8 mouse cellular contexts compared by ENCODE assay signal in the genomic region with DNA sequence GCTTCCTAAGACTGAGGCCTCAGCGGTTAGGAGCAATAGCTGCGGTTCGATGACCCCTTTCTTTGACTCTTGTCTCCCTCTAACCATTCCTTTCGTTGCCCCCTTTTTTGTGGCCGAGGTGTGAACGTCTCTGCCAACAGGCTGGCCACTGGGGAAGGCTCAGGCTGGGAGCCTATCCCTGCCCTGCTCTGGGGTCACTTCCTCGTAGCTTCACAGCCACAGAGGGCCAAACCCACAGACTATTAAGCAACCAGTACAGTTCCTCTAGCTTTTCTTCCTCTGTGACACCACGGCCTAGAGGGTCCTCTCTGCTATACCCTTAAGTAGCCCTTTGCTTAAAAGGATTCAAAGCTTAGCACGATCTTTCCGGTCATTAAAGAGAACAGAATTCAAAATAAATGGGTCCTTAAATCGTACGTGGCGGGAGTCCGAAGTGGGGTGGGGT. TPM values are rescaled to one million over a fixed set of nuclear protein-coding genes. Genes with fewer than 3 reads are reported as not detected.
A peak's percentile ranks its signal among the peaks of the same experiment; 100 is the strongest.
DNase-seq lines count a peak whose midpoint lies in the region; ATAC-seq and TF ChIP-seq lines count a peak whose summit lies in the region.

No protein-coding gene starts in this region.

- no peak for TF ChIP-seq CTCF in lung, adult 2 months (IDR thresholded peaks at IDR 0.05; ENCODE audit: insufficient read depth, low read length)

- H3K9me3 ChIP-seq in embryonic facial prominence, embryonic 11.5 days (replicated peaks; ENCODE audit: control insufficient read depth, low read length) = no peaks in the 10 kb centered on the region
- H3K9me3 ChIP-seq in hindbrain, embryonic 13.5 days = no peaks in the 10 kb centered on the region
- no peaks in the 10 kb centered on the region for H3K9me3 ChIP-seq in neural tube, embryonic 15.5 days (replicated peaks)

- H3K4me3 ChIP-seq in embryonic facial prominence, embryonic 11.5 days (ENCODE audit: low read depth, low read length) = peak overlapping the region; percentile 92
- H3K4me3 ChIP-seq in hindbrain, embryonic 13.5 days = peak overlapping the region; percentile 87
- H3K4me3 ChIP-seq in lung, adult 2 months (replicated peaks; ENCODE audit: extremely low read depth, low read depth, low read length) = peak overlapping the region; percentile 61
- peak overlapping the region; percentile 94 for H3K4me3 ChIP-seq in neural tube, embryonic 15.5 days (replicated peaks)

- DNase-seq in retina, embryonic 14.5 days (ENCODE audit: low spot score) = peak; percentile 31
- DNase-seq in retina, postnatal 1 day = no peak
- DNase-seq in embryonic facial prominence, embryonic 11.5 days (ENCODE audit: low spot score) = no peak
- DNase-seq in lung, adult 2 months = peak; percentile 46
- no peak for DNase-seq in urinary bladder, postnatal 25 days (ENCODE audit: low spot score)
- DNase-seq in right cerebral cortex, postnatal 4 days = no peak

- no peak overlapping the region for H3K27ac ChIP-seq in embryonic facial prominence, embryonic 11.5 days (replicated peaks; ENCODE audit: low read depth, low read length)
- 0 out of 2 replicates have a peak overlapping the region, but pooled peaks have one; percentile 42 for H3K27ac ChIP-seq in hindbrain, embryonic 13.5 days
- H3K27ac ChIP-seq in neural tube, embryonic 15.5 days (replicated peaks) = peak overlapping the region; percentile 72

- WGBS in embryonic facial prominence, embryonic 11.5 days = 22% methylated on average over 14 of the region's 14 CpGs
- 15% methylated on average over 14 of the region's 14 CpGs for WGBS in hindbrain, embryonic 13.5 days
- WGBS in lung, adult 2 months = 14% methylated on average over 14 of the region's 14 CpGs
- 11% methylated on average over 14 of the region's 14 CpGs for WGBS in neural tube, embryonic 15.5 days

- no peak; the same call in 1 of the 2 replicates for TF ChIP-seq POLR2A in lung, adult 2 months (IDR thresholded peaks at IDR 0.05; ENCODE audit: borderline replicate concordance, extremely low read depth, low read depth, low read length)

- no peaks in the 10 kb centered on the region for H3K4me1 ChIP-seq in embryonic facial prominence, embryonic 11.5 days (ENCODE audit: control insufficient read depth, insufficient read depth, low read length)
- H3K4me1 ChIP-seq in hindbrain, embryonic 13.5 days (replicated peaks) = peaks cover 33% of the 10 kb centered on the region
- peaks cover 19% of the 10 kb centered on the region for H3K4me1 ChIP-seq in lung, adult 2 months (ENCODE audit: control insufficient read depth, insufficient read depth, low read length)
- peaks cover 46% of the 10 kb centered on the region for H3K4me1 ChIP-seq in neural tube, embryonic 15.5 days

- no peaks in the 10 kb centered on the region for H3K27me3 ChIP-seq in embryonic facial prominence, embryonic 11.5 days (ENCODE audit: control insufficient read depth, insufficient read depth, low read length)
- peaks cover 6% of the 10 kb centered on the region; the same call in 1 of the 2 replicates for H3K27me3 ChIP-seq in hindbrain, embryonic 13.5 days
- H3K27me3 ChIP-seq in neural tube, embryonic 15.5 days (replicated peaks) = 0 out of 2 replicates have a peak, but pooled peaks cover 2% of the 10 kb centered on the region

- no peaks in the 10 kb centered on the region for H3K36me3 ChIP-seq in embryonic facial prominence, embryonic 11.5 days (replicated peaks; ENCODE audit: control insufficient read depth, insufficient read depth, low read depth, low read length)
- H3K36me3 ChIP-seq in hindbrain, embryonic 13.5 days = no peaks in the 10 kb centered on the region
- H3K36me3 ChIP-seq in neural tube, embryonic 15.5 days = no peaks in the 10 kb centered on the region

- ATAC-seq in embryonic facial prominence, embryonic 11.5 days (replicated peaks; ENCODE audit: insufficient number of reproducible peaks, low FRiP score, low TSS enrichment, low read depth) = peak; percentile 24; the same call in 1 of the 2 replicates
- ATAC-seq in hindbrain, embryonic 13.5 days (ENCODE audit: low FRiP score) = peak; percentile 55
- peak; percentile 68 for ATAC-seq in neural tube, embryonic 15.5 days (ENCODE audit: low FRiP score)

- H3K9ac ChIP-seq in embryonic facial prominence, embryonic 11.5 days (replicated peaks; ENCODE audit: low read length) = peak overlapping the region; percentile 97
- peak overlapping the region; percentile 93 for H3K9ac ChIP-seq in hindbrain, embryonic 13.5 days
- peak overlapping the region; percentile 92 for H3K9ac ChIP-seq in neural tube, embryonic 15.5 days (replicated peaks)

- peak overlapping the region; percentile 93 for H3K4me2 ChIP-seq in embryonic facial prominence, embryonic 11.5 days (ENCODE audit: low read depth, low read length)
- H3K4me2 ChIP-seq in hindbrain, embryonic 13.5 days = peak overlapping the region; percentile 76
- H3K4me2 ChIP-seq in neural tube, embryonic 15.5 days = peak overlapping the region; percentile 77

RNA-seq across cellular contexts. Expression of gene Ifngr2, which starts 0.5 kb away (rescaled TPM):
- 40.4 and 41.4 TPM in 2 replicates for polyA plus RNA-seq in embryonic facial prominence, embryonic 11.5 days (2014; fragmentation: Nextera tagmentation; extraction: Ambion mirVana)
- 72.1 and 73.0 TPM in 2 replicates for polyA plus RNA-seq in hindbrain, embryonic 13.5 days (2015; fragmentation: Nextera tagmentation; extraction: Ambion mirVana)
- polyA plus RNA-seq in lung, adult 2 months (2012; rRNA removed) = 32.4 and 37.9 TPM in 2 replicates
- polyA plus RNA-seq in neural tube, embryonic 15.5 days (2015; fragmentation: Nextera tagmentation; extraction: Ambion mirVana) = 106 and 112 TPM in 2 replicates

RNA-seq across cellular contexts. Expression of gene Tmem50b, which starts 51.2 kb away (rescaled TPM):
- polyA plus RNA-seq in embryonic facial prominence, embryonic 11.5 days (2014; fragmentation: Nextera tagmentation; extraction: Ambion mirVana) = 39.8 and 41.6 TPM in 2 replicates
- 69.1 and 69.5 TPM in 2 replicates for polyA plus RNA-seq in hindbrain, embryonic 13.5 days (2015; fragmentation: Nextera tagmentation; extraction: Ambion mirVana)
- polyA plus RNA-seq in lung, adult 2 months (2012; rRNA removed) = 87.2 and 111 TPM in 2 replicates
- 102 and 112 TPM in 2 replicates for polyA plus RNA-seq in neural tube, embryonic 15.5 days (2015; fragmentation: Nextera tagmentation; extraction: Ambion mirVana)

Comparison
In these comparisons a context has a peak if more than half of its experiments do, and no peak if none do; other contexts are left out.
1. DNase-seq: peak in retina, embryonic 14.5 days (single experiment) and lung, adult 2 months (single experiment); none in retina, postnatal 1 day (single experiment), embryonic facial prominence, embryonic 11.5 days (single experiment), urinary bladder, postnatal 25 days (single experiment) and right cerebral cortex, postnatal 4 days (single experiment).
2. Peak in every context shown above with its lines, with median percentiles within 50 percentile points of each other: ATAC-seq, H3K4me2 ChIP-seq, H3K4me3 ChIP-seq and H3K9ac ChIP-seq.